Mouse (Mus musculus): ENCODE results near the gene Ydjc.

Gene Ydjc

DNA sequence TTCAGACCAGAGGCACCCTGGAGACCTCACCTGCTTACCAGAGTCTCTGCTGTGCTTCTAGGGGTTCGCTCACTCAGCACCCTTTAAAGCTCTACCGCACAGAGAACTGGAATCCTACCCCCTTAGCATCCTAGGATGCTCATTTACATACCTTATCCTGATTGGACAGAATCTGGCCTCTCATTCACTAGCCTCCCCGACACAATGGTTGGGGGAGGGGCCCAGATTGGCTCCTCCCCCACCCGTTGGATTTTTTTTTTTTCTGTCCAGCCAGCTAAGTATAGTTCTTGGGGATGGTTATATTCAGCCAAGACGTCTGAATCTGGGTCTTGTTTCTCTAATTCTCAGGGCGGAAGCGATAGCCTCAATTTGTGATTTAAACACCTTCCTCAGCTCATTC is at the start of gene Ydjc:
Gene Ydjc, plus strand, starts transcription at position 283 of the 400 bp plus-strand sequence.
- DNase-seq = no peak

DNA sequence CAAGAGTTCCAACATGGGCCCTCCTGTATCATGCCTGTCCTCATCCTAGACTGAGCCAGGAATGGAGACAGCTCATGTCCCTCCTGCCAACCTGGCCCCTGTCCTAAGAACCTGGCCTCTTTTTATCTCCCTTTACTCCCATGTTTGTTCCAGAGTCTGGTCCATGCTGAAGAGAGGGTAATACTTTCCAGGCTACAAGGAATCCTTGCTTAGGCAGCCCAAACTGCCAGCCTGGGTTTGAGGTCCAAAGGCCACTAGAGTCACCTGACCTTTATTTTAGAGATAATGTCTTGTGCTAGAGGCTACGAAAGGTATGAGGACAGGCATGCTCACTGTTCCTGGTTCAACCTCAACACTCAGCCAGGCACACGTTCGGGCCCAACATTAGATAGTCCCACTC is 47.5 kb upstream of the Ydjc start:
- DNase-seq = no peak

DNA sequence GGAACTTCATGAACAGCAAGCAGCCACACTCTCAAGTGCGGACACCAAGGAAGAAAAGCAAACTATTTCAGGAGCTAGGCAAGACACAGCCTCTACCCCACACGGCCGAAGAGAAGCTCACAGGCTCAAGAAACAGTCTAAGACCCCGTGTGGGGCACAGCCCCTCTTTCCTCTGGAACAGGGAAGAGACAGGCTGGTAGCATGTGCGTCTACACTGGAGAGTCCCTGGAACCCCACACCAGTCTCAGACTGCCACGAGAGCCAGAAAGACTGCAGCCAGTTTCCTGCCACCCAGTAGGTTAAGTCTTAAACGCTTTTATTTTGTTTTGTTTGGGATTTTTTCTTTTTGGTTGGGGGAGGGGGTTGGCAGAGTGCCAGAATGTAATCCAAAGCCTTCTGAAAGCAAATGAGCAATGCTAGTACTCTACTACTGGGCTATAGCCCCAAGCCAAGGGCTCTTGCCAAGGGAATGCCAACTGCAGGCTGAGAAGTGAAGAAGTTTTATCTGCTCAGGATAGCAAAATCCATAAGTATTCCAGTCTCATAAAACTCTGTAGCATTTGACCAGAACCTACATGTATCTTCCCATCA is 41.7 kb upstream of the Ydjc start:
- DNase-seq = no peak

DNA sequence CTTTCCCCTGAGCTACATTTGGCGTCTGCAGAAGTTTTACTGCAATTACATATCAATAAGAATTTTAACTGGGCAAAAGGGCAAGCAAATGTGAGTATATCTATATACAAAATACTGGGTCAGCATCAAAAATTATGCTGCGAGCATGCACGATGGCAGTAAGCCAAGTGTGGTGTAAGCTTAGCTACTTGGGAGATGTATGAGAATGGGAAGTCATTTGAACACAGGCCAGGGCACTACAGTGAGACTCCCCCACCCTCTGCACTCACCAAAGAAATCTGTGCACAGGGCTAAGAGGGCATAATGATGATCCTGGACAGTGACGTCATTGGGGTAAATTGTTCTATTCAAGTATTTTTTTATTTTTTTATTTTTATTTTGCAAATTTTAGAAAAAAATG is 39.8 kb upstream of the Ydjc start:
- DNase-seq = no peak

DNA sequence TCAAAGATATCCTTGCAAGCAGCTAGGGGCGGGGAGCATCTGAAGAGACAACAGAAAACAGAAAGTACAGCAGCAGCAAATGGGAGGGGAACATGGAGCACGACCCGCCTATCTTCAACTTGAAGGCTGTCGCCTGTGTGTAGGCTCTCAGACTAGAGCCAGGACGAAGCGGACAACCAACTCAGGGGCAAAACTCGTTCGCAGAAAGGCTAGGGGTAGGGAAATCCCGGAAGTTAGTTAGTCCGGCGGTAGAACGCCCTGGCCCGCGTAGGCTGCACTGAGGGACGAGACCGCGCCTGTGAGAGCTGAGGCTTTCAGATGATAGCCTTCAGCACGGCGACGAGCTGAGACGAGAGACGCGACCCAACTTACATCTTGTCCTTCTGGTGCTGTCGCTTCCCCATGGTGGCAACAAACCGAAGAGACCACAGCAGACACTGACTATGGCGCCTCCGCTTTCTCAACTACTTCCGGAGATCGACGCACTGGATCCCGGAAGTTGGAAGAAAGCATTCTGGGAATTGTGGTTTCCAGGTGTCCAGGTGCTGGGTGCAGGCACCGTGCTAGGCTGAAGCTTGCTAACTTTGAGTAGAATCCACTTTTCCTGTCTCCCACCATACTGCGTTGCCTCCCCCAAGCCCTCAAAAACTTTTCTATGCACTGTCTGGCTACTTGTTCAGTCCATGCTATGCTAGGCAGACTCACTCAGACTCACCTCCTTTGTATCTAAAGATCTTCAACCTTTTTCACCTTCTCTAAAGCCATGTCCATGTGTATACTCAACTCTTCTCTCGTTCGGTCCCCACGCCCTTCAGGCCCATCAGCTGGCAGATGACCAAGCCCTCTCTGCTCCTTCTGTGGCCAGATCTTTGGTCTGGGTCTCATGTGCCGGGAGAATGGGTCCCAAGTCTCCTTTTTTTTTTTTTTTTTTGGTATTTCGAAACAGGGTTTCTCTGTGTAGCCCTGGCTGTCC is 33.4 kb upstream of the Ydjc start, which contains the start of gene Ppil2:
Gene Ppil2, minus strand, starts transcription at position 487 of the 973 bp plus-strand sequence.
- peak; percentile 70 to 74 for DNase-seq

DNA sequence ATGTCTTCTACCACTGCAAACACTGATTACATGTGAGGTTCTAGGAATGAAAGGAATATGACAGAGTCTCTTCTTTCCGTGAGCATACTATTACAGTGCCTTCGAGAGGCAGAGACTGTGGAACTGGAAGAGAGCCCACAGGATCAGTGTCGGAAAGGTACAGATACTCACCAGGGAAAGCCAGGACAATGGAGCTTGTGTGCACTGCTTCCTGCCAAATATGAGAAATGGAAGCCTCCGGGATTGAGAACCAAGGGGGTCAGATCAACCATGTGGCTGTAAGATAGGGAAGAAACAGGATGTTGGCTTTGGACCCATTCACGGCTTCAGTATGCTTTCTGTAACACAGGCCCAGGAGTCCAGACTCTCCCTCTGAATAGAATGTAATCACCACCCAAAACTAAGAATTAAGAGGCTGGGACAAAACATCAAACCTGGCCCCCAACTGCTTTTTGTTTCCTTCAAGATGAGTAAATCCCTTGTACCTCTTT is 27.1 kb upstream of the Ydjc start:
- DNase-seq = no peak

DNA sequence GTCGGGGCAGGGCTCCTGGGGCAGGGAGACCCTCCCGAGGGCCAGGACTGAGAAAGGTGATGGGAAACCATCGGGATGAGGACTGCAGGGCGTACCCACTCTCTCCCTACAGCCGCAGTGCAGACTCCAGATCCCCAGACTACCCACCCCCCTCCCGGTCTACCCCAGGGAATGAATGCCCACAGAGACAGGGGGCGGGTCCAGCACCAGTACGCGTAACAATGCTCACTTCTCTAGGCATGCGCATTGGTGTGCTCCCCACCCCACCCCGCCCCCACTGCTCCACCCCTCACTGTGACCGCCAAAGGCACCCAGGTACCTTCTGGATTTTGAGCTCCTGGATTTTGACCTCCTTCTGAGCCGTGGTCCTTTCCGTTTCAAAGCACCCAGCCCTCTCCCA is 22.9 kb upstream of the Ydjc start:
- no peak for DNase-seq

DNA sequence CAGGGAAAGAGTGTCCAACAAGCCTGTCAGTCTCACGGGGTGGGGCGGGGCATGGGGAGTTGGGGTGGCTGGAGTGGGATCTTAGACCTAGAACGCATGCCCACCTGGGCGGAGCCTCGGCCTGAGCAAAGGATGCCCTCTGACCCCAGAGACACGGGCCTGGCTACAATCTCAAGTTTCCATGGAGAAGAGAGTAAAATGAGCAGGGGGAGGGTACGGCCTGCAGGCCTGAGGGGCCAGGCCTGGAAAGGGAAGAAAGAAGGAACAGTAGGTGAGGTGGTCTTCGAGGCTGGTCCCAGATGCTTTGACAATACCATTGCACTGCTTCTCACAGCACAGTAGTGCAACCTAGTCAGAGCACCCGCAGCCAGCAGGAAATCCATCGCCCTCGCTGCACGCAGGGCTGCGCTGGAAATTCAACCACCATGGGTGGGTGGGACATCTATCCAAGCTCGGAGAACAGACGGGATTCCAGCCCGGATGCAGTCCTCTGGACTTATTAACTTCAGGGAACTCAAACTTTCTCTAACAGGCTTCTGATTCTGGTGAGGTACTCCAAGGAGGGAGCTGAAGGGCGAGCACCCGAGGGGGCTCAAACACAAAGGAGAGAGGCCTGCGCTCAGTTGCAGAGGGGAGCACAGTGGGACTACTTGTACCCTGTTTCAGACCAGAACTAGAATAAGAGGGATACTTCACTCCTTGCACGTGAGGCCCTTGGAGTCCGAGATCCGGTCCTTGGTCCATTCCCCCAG is 20.1 kb upstream of the Ydjc start:
- DNase-seq = peak in 1 of 2 experiments; percentile 12

DNA sequence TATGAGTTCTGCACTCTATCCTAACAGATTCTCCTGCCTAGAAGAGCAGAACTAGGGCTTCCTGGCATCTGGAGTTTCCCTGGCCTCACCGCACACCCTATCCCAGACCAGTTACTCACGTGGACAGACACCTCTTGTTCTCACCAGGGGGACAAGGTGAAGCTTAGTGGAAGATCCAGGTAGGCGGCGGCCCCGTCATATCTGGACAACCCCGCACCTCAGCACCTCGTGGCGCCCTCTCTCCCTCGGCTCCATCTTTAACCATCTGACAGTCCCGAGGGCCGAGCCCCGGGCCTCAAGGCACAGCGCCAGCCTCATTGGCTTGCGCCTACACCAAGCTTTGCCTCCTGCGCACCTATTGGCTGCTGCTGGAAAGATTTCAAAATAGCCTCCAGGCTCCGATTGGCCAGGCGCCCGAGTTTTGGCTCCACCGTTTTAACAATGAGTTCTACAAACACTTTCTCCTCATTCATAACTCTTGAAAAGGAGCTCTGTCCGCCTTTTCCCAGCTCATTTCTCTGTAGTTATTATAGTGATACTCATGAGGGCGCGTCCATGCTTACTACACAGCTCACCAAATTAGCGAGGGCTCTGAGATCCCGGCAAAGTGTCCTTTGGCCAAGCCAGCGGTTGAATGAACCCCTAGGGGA is 19.4 kb upstream of the Ydjc start, which contains the start of gene 2610318N02Rik:
Gene 2610318N02Rik, minus strand, starts transcription at position 297 of the 650 bp plus-strand sequence.
- DNase-seq = peak; percentile 69 to 72

DNA sequence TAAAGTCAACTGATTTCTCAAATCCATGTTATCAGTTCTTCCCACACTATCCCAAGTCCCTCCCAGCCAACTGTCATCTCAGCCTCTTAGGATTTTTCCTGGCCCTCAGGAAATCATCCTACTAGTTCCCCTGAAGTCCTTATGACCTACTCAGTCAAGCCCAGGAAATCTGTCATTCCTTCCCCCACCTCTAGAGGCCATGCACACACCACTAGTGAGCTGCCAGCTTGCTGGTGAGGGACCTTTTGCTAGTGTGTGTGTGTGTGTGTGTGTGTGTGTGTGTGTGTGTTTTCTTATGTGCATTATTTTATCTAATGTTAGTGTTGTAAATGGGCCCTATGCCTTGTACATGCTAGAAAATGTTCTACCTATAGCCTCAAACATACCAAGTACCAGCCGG is 17.1 kb upstream of the Ydjc start:
- peak; percentile 70 to 72 for DNase-seq

DNA sequence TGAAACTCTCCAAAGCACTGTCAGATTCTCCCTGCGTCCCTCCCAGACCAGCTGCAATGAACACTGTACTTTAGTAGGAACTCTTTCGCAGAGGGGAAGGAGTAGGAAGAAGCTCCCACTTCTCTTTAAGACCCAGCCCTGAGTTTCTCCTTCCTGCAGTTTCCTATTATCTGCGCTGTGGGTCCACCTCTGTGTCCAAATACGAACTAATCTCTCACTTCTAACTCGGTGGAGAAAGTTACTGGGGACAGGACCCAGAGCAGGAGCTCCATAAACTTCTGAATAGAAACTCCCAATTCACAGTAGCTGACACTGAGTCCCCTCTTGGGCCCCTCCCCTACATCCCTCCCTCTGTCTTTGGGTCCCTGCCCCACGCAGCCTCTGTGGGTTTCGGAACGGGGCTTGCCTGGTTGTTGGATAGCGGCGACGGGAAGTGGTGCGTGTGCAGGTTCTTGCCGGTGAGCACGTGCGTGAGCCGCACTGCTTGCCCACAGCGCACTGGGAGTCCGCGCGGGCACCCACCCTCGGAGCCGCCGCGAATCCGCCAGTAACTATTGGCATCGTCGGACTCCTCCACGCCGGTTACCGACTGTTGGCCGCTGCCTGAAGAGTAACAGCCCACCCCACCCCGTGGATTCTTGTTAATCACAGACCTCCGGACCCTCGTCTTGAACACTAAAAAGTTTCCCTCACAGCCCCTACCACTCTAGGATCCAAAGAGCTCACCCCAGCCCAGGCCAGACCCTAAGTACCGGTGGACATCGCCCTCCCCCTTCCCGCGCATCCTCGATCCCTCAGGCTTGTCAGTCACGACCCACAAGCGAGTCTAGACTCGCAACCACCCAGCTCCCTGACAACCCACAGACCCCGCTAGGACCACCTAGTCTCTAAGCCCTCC is 13.0 kb upstream of the Ydjc start:
- DNase-seq = peak; percentile 39 to 44

DNA sequence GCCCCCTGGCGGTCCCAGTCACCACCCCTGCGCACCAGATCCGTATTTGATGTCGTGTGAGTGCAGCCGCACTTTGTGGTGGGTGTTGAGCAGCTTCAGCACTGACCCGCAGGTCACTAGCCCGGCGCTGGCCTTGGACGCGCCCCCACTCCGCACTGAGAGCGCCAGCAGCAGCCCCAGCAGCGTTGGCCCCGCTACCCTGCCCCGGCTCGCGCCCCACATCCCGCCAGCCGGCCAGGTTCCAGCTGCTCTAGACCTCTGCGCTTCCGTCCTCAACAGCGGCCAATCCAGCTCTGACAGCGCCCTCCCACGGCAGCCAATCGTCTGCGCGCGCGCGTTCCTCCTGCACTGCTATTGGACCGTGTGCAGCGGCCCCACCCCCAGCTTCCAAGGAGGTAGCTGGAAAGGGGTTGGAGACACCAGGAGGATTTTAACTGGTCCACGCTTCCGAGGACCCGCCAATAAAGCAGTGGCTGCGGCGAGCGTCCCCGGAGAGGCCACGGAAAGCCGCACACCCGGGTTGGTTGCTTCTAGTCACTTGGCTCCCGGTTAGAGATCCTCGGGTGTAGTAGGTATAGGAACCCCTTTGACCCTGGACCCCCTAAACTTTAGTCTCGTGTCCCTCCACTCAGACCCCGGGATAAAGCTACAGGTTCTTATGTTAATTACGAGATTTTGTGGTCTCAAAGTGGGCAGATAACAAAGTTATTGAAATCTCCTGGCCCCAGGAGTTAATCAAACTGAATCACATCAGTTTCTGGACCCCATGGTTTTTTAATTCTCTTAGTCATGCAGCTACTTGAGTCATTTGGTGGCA is 12.1 kb upstream of the Ydjc start, which contains the start of gene Sdf2l1:
Gene Sdf2l1, minus strand, starts transcription at position 295 of the 817 bp plus-strand sequence.
- peak; percentile 94 to 95 for DNase-seq

DNA sequence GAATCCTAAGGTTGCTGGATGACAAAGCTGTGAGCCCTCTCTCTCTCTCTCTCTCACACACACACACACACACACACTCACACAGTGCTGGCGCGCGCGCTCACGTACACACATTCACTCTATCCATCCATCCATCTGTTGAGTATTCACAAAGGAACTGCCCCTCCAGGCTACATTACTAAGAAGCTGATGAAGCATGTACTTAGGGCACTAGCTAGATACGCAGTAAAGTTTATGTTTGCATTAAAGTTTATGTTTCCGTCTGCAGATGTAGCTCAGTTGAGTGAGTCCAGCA is 11.6 kb upstream of the Ydjc start:
- no peak for DNase-seq

DNA sequence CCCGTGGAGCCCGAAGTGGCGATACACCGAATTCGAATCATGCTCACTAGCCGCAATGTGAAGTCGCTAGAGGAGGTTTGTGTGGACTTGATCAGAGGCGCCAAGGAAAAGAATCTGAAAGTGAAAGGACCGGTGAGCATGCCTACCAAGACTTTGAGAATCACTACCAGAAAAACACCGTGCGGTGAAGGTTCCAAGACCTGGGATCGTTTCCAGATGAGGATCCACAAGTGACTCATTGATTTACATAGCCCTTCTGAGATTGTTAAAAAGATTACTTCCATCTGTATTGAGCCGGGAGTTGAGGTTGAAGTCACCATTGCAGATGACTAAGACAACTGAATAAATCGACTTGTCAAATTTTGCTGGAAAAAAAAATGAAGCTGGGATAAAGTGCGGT is 7.1 kb upstream of the Ydjc start:
- DNase-seq = no peak

DNA sequence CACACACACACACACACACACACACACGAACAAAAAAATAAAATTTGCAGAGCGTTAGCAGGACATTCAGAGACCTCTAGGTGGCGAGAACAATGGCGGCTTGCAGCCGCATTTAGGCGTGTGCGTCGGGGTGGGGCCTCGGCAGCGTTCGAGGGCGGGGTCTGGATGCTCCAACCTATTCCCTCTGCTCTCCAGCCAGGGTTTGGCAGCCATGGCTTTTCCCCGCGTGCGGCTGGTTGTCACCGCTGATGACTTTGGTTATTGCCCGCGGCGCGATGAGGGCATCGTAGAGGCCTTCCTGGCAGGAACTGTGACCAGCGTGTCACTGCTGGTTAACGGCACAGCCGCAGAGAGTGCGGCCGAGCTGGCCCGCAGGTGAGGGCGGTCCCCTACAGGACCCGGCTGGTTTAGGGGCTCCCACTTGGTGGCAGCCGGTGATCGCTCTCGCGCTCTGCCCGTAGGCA is 2.4 kb downstream of the Ydjc start, which contains the start of gene Ccdc116:
Gene Ccdc116, minus strand, starts transcription at position 458 of the 464 bp plus-strand sequence.
- peak; percentile 84 for DNase-seq

DNA sequence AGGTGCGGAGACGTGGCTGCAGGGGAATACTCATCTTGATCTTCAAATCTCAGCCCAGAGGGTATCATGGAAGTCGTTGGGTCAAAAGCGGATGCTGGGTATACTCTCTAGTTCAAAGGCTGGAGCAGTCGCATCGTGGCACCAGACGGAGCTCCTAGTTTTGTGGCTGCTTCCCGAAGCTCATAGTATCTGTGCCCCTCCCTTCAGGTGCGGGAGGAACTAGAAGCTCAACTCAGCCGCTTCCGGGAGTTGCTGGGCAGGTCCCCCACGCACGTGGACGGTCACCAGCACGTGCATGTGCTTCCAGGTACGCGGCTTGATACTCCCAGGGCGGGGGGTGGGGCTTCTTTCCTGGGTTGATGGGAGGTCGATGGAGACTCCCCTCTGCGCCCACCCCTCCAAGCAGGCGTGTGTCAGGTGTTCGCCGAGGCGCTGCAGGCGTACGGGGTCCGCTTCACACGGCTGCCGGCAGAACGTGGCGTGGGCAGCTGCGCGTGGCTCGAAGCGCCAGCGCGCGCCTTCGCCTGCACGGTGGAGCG is 3.0 kb downstream of the Ydjc start:
- DNase-seq = peak; percentile 42 to 45

DNA sequence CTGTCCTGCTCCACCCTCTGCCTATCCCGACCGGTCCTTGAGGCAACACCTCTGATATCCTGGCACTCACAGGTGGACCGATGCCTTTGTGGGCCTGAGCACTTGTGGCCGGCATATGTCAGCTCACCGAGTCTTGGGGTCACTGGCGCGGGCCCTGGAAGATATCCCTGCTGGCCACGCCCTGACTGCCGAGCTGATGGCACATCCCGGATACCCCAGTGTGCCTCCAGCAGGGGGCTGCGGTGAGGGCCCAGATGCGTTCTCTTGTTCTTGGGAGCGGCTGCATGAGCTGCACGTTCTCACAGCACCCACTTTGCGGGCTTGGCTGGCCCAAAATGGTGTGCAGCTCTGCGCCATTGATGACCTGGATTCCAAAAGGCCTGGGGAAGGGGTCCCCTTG is 3.7 kb downstream of the Ydjc start:
- peak; percentile 10 to 22 for DNase-seq

DNA sequence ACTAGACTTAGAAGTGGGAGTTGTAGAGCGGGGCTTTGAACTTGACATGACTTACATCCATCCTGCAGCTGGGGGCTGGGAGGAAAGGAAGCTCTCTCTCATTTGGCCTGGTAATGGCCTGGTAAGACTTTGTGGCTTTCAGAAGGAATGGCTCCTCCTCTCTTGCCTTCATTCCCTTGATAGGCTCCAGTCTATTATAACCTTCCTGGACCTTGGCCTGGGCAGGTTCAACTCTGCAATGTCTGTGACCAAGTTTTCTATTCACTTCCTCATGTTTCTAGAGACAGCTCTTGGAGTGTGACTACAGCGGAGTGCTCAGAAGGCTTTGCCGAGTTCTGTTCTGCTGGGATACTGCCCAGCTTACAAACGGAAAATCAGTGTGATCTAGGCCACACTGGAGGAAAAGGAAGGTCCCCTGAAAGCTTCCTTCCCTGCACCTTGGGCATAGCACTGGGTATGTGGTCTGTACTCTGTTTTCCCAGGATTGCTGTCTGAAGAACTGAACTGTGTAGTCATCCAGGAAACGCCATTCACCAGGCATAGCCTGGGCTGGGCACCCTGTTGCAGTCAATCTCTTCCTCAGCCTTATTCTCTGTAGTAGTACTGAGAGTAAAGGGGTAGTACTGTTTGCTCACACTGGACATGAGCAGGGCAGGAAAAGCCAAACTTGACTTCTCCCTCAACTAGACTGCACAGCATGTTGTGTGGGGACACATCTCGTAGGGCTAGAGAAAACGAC is 6.3 kb downstream of the Ydjc start:
- DNase-seq = no peak

DNA sequence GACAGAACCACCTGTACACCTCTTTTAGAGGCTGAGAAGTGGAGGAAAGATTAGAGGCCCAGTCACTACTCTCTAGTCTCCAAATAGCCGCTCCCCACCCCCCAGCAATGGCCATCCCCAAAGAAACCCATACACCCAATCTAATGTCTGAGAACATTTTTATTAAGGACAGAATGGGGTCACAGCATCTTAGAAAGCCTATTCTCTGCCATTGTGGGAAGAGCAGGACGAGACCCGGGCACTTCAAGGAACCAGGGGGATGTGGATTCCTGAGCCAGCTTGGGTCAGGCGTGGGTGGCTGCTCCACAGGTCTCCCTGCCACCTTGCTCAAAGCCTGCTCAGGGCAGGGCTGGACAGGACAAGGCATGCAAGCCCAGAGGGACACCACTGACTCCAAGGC is 7.5 kb downstream of the Ydjc start:
- DNase-seq = no peak

Data from B cell, adult 2 months (primary cell).